Mouse (Mus musculus) liver, adult 2 months (tissue): ENCODE measurements around the gene Insyn1. TPM values are rescaled to one million over a fixed set of nuclear protein-coding genes. Genes with fewer than 3 reads are reported as not detected.

Experiments used
- DNase-seq: peaks from one replicate; pipeline ENCODE4 v3.0.0-alpha.2; 2011; ENCODE audit warnings: low read depth, low spot score; ENCODE audit errors: extremely low read depth
- H3K27ac ChIP-seq: fragments of 200-500 bp; replicated peaks from 2 replicates; pipeline ENCODE4 v1.5.1; 2012; ENCODE audit warnings: low read depth, mild to moderate bottlenecking, control low read depth, inconsistent platforms, low read length; ENCODE audit not compliant: insufficient read depth
- H3K27me3 ChIP-seq: fragments of 200-500 bp; 2 replicates; pipeline ENCODE4 v1.6.1; 2012; ENCODE audit warnings: mild to moderate bottlenecking, moderate library complexity, low read length, inconsistent platforms; ENCODE audit not compliant: control insufficient read depth, insufficient read depth
- H3K36me3 ChIP-seq: fragments of 200-500 bp; 2 replicates; pipeline ENCODE4 v1.6.1; 2012; ENCODE audit warnings: low read length, inconsistent platforms; ENCODE audit not compliant: control insufficient read depth, insufficient read depth
- H3K4me1 ChIP-seq: fragments of 200-500 bp; 2 replicates; pipeline ENCODE4 v1.6.1; 2011; ENCODE audit warnings: low read length; ENCODE audit not compliant: control insufficient read depth, insufficient read depth
- H3K4me3 ChIP-seq: fragments of 200-500 bp; 2 replicates; pipeline ENCODE4 v1.5.1; 2011; ENCODE audit warnings: low read depth, mild to moderate bottlenecking, control low read depth, low read length, moderate library complexity; ENCODE audit not compliant: insufficient read depth
- H3K79me2 ChIP-seq: fragments of 200-500 bp; 2 replicates; pipeline ENCODE4 v1.6.1; 2012; ENCODE audit warnings: inconsistent platforms, mild to moderate bottlenecking, low read length, moderate library complexity; ENCODE audit not compliant: control insufficient read depth, insufficient read depth
- H3K9ac ChIP-seq: fragments of 200-500 bp; 2 replicates; pipeline ENCODE4 v1.6.1; 2012; ENCODE audit warnings: low read depth, mild to moderate bottlenecking, control low read depth, inconsistent platforms, low read length
- CTCF ChIP-seq: fragments of 200-500 bp; IDR thresholded peaks from 2 replicates; pipeline ENCODE4 v1.5.1; 2011; ENCODE audit warnings: low read depth, low read length, control low read depth
- POLR2A ChIP-seq: fragments of 200-500 bp; IDR thresholded peaks from 2 replicates; pipeline ENCODE4 v1.6.1; 2011; ENCODE audit warnings: low read length, control low read depth; ENCODE audit not compliant: insufficient read depth; ENCODE audit errors: extremely low read depth
- WGBS: fragments of 180-500 bp; shearing (Covaris S2); methylation state at CpG from one replicate; pipeline ENCODE4 v1.1.7; 2018; 5-methylcytosine and 5-hydroxymethylcytosine counted together
- polyA plus RNA-seq: library from polyadenylated mRNA; depleted of rRNA; stranded (reverse); fragments of >200 nt; gene quantifications from 2 replicates; pipeline ENCODE4 v1.2.3, GENCODE M21; 2012
- total RNA-seq: library from RNA; depleted of rRNA; stranded (reverse); fragments of >200 nt; gene quantifications from 2 replicates; pipeline ENCODE4 v1.2.3, GENCODE M21; 2014

The Insyn1 gene
- total and polyA plus RNA-seq, 2 experiments, result 0.09 TPM; not detected in 1

- TF ChIP-seq POLR2A (no peak), CTCF (no peak)
- Histone ChIP-seq H3K27me3 (no peaks in the 10 kb centered on the region), H3K79me2 (no peaks in the 10 kb centered on the region), H3K9ac (no peak overlapping the region), H3K4me3 (no peak overlapping the region), H3K27ac (no peak overlapping the region), H3K36me3 (no peaks in the 10 kb centered on the region), H3K4me1 (no peaks in the 10 kb centered on the region)
- no peak for DNase-seq
- 49% methylated on average over 3 of the region's 3 CpGs for WGBS
Measured at GRCm38 (mm10) chr9:58454886-58455285, 33.5 kb upstream of the Insyn1 start.

- H3K79me2 ChIP-seq, result no peaks in the 10 kb centered on the region
- 23% methylated on average over 13 of the region's 13 CpGs for WGBS
- H3K36me3 ChIP-seq, result no peaks in the 10 kb centered on the region
- H3K27ac ChIP-seq, result no peak overlapping the region
- no peak overlapping the region for H3K4me3 ChIP-seq
- H3K9ac ChIP-seq, result no peak overlapping the region
- no peaks in the 10 kb centered on the region for H3K27me3 ChIP-seq
- H3K4me1 ChIP-seq, result no peaks in the 10 kb centered on the region
- TF ChIP-seq CTCF, result no peak
- no peak for TF ChIP-seq POLR2A
- no peak for DNase-seq
Measured at GRCm38 (mm10) chr9:58455798-58456197, 32.6 kb upstream of the Insyn1 start.

GRCm38 (mm10) chr9:58457481-58457955 is 30.9 kb upstream of the Insyn1 start:
- H3K4me1 ChIP-seq, result no peaks in the 10 kb centered on the region
- H3K27me3 ChIP-seq, result no peaks in the 10 kb centered on the region
- no peak overlapping the region for H3K27ac ChIP-seq
- no peaks in the 10 kb centered on the region for H3K79me2 ChIP-seq
- 79% methylated on average over 7 of the region's 7 CpGs for WGBS
- no peaks in the 10 kb centered on the region for H3K36me3 ChIP-seq
- no peak for TF ChIP-seq POLR2A
- TF ChIP-seq CTCF, result no peak
- H3K4me3 ChIP-seq, result no peak overlapping the region
- no peak overlapping the region for H3K9ac ChIP-seq
- DNase-seq, result no peak

- no peak overlapping the region for H3K27ac ChIP-seq
- no peaks in the 10 kb centered on the region for H3K36me3 ChIP-seq
- H3K4me3 ChIP-seq, result no peak overlapping the region
- TF ChIP-seq CTCF (no peak), POLR2A (no peak)
- no peak for DNase-seq
- H3K4me1 ChIP-seq, result no peaks in the 10 kb centered on the region
- 69% methylated on average over 3 of the region's 3 CpGs for WGBS
- H3K27me3 ChIP-seq, result no peaks in the 10 kb centered on the region
- H3K9ac ChIP-seq, result no peak overlapping the region
- no peaks in the 10 kb centered on the region for H3K79me2 ChIP-seq
Measured at GRCm38 (mm10) chr9:58458341-58458740, 30.1 kb upstream of the Insyn1 start.

- Histone ChIP-seq H3K27me3 (no peaks in the 10 kb centered on the region), H3K36me3 (no peaks in the 10 kb centered on the region), H3K4me3 (no peak overlapping the region), H3K27ac (no peak overlapping the region), H3K9ac (no peak overlapping the region), H3K79me2 (no peaks in the 10 kb centered on the region), H3K4me1 (no peaks in the 10 kb centered on the region)
- TF ChIP-seq POLR2A (no peak), CTCF (no peak)
- WGBS, result 83% methylated on average over 6 of the region's 6 CpGs
- no peak for DNase-seq
Measured at GRCm38 (mm10) chr9:58458856-58459553, 29.4 kb upstream of the Insyn1 start.

GRCm38 (mm10) chr9:58467345-58468025 is 20.9 kb upstream of the Insyn1 start:
- no peak overlapping the region for H3K9ac ChIP-seq
- H3K79me2 ChIP-seq, result no peaks in the 10 kb centered on the region
- no peak for TF ChIP-seq CTCF
- no peak for TF ChIP-seq POLR2A
- no peak overlapping the region for H3K27ac ChIP-seq
- WGBS, result 77% methylated on average over 5 of the region's 5 CpGs
- no peak for DNase-seq
- no peak overlapping the region for H3K4me3 ChIP-seq
- no peaks in the 10 kb centered on the region for H3K4me1 ChIP-seq
- no peaks in the 10 kb centered on the region for H3K36me3 ChIP-seq
- no peaks in the 10 kb centered on the region for H3K27me3 ChIP-seq
